ENCODE assay signal across 8 mouse cellular contexts in the genomic region with DNA sequence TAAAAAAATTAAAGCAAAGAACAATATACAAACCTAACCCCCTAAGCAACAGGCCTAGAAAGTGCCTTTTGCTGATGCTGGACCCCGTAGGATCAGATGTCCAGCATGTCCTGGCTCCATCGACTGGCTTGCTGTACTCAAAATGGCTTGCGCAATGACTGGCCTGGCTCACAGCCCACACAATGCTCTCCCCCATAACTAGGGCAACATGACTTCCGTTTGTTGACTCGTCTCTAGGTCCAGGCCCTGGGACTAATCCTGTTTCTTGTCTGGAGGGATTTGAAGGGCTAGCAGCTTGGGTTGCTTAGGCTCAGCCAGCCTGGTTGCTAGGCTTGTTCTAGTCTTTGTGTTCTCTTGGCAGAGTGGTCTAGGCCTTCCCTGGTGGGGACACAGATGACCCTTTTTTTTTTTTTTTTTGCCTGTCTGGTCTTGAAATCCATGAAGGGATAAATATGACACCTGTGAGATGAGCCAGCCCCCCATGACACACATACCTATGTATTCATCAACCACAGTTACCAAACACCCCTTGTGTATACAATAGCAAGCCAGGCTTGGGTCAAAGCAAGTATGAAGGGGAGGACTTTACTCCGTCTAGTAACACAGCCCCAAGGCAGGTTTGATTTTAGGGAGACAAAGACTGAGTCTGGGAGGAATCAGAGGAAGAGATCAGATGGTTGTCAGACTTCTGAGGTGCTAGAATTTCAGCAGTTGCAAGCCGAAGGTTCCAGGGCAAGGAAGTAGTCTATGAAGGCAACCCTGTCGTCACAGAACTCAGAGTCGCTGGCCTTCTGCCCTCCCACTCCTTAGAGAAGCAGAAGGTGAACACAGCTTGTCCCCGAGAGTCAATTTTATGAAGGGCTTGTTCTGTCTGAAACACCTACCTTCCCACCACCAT.
A peak's percentile ranks its signal among the peaks of the same experiment; 100 is the strongest.
DNase-seq lines count a peak whose midpoint lies in the region; ATAC-seq and TF ChIP-seq lines count a peak whose summit lies in the region.

No protein-coding gene starts in this region.

- H3K9me3 ChIP-seq in midbrain, postnatal 0 days (ENCODE audit: low read length) = no peaks in the 10 kb centered on the region
- no peaks in the 10 kb centered on the region for H3K9me3 ChIP-seq in midbrain, embryonic 14.5 days (ENCODE audit: control insufficient read depth, low read length)
- H3K9me3 ChIP-seq in lung, postnatal 0 days (ENCODE audit: low read length) = no peaks in the 10 kb centered on the region
- H3K9me3 ChIP-seq in hindbrain, embryonic 14.5 days (ENCODE audit: control insufficient read depth, low read length) = no peaks in the 10 kb centered on the region

- 0 out of 2 replicates have a peak, but pooled peaks cover 8% of the 10 kb centered on the region for H3K27me3 ChIP-seq in midbrain, postnatal 0 days (ENCODE audit: insufficient read depth, low read length)
- 0 out of 2 replicates have a peak, but pooled peaks cover 9% of the 10 kb centered on the region for H3K27me3 ChIP-seq in midbrain, embryonic 14.5 days (ENCODE audit: control insufficient read depth, insufficient read depth, low read length)
- no peaks in the 10 kb centered on the region for H3K27me3 ChIP-seq in lung, postnatal 0 days (replicated peaks; ENCODE audit: insufficient read depth, low read length)
- H3K27me3 ChIP-seq in hindbrain, embryonic 14.5 days (ENCODE audit: control insufficient read depth, insufficient read depth, low read length) = peaks cover 7% of the 10 kb centered on the region; the same call in 1 of the 2 replicates
- H3K27me3 ChIP-seq in thymus, adult 2 months (ENCODE audit: control insufficient read depth, insufficient read depth, low read length) = no peaks in the 10 kb centered on the region

- peak; percentile 60 for DNase-seq in midbrain, postnatal 0 days (ENCODE audit: low spot score)
- DNase-seq in midbrain, embryonic 14.5 days = no peak
- peak; percentile 79 to 83 for DNase-seq in cerebellum, postnatal 14 days
- DNase-seq in heart, postnatal 4 days = peak; percentile 83
- DNase-seq in lung, postnatal 0 days (ENCODE audit: low spot score) = peak; percentile 89
- DNase-seq in urinary bladder, postnatal 36 days (ENCODE audit: low spot score in 2 of 2) = peak; percentile 84 to 92
- no peak for DNase-seq in hindbrain, embryonic 14.5 days (ENCODE audit: low spot score)
- DNase-seq in thymus, adult 2 months = no peak

- ATAC-seq in midbrain, postnatal 0 days (ENCODE audit: low FRiP score) = peak; percentile 42; the same call in 1 of the 2 replicates
- ATAC-seq in midbrain, embryonic 14.5 days (ENCODE audit: low FRiP score, low TSS enrichment) = no peak
- ATAC-seq in lung, postnatal 0 days = peak; percentile 27
- ATAC-seq in hindbrain, embryonic 14.5 days (ENCODE audit: low FRiP score) = no peak

- no peak overlapping the region for H3K27ac ChIP-seq in midbrain, postnatal 0 days (ENCODE audit: low read depth, low read length)
- H3K27ac ChIP-seq in midbrain, embryonic 14.5 days (replicated peaks; ENCODE audit: low read depth, low read length) = no peak overlapping the region
- peak overlapping the region; percentile 94; the same call in 1 of the 2 replicates for H3K27ac ChIP-seq in lung, postnatal 0 days (ENCODE audit: low read length)
- H3K27ac ChIP-seq in hindbrain, embryonic 14.5 days = no peak overlapping the region
- no peak overlapping the region for H3K27ac ChIP-seq in thymus, adult 2 months (ENCODE audit: control insufficient read depth, insufficient read depth, low read length)

- no peak for TF ChIP-seq CTCF in midbrain, postnatal 0 days (IDR thresholded peaks at IDR 0.05)
- no peak for TF ChIP-seq CTCF in lung, postnatal 0 days (IDR thresholded peaks at IDR 0.05)
- TF ChIP-seq CTCF in thymus, adult 2 months (IDR thresholded peaks at IDR 0.05; ENCODE audit: borderline replicate concordance, control insufficient read depth, extremely low read depth, insufficient read depth, low read length, poor library complexity) = no peak

- no peak overlapping the region for H3K4me3 ChIP-seq in midbrain, postnatal 0 days (ENCODE audit: low read depth, low read length)
- no peak overlapping the region for H3K4me3 ChIP-seq in midbrain, embryonic 14.5 days (replicated peaks; ENCODE audit: low read depth, low read length)
- H3K4me3 ChIP-seq in lung, postnatal 0 days (ENCODE audit: low read depth, low read length) = no peak overlapping the region
- H3K4me3 ChIP-seq in hindbrain, embryonic 14.5 days (replicated peaks; ENCODE audit: low read length) = no peak overlapping the region
- H3K4me3 ChIP-seq in thymus, adult 2 months (ENCODE audit: control insufficient read depth, insufficient read depth, low read length) = no peak overlapping the region

- TF ChIP-seq POLR2A in thymus, adult 2 months (IDR thresholded peaks at IDR 0.05; ENCODE audit: control insufficient read depth, extremely low read depth, insufficient read depth, low read length, poor library complexity) = no peak

- no peak overlapping the region for H3K4me2 ChIP-seq in midbrain, postnatal 0 days (ENCODE audit: low read depth, low read length, poor library complexity, severe bottlenecking)
- H3K4me2 ChIP-seq in midbrain, embryonic 14.5 days (ENCODE audit: low read length) = no peak overlapping the region
- no peak overlapping the region for H3K4me2 ChIP-seq in lung, postnatal 0 days (replicated peaks; ENCODE audit: low read depth, low read length)
- no peak overlapping the region for H3K4me2 ChIP-seq in hindbrain, embryonic 14.5 days (replicated peaks)

- no peaks in the 10 kb centered on the region for H3K36me3 ChIP-seq in midbrain, postnatal 0 days (ENCODE audit: insufficient read depth, low read length)
- H3K36me3 ChIP-seq in midbrain, embryonic 14.5 days (ENCODE audit: control insufficient read depth, insufficient read depth, low read length) = no peaks in the 10 kb centered on the region
- no peaks in the 10 kb centered on the region for H3K36me3 ChIP-seq in lung, postnatal 0 days (ENCODE audit: insufficient read depth, low read length)
- no peaks in the 10 kb centered on the region for H3K36me3 ChIP-seq in hindbrain, embryonic 14.5 days (replicated peaks; ENCODE audit: control insufficient read depth, insufficient read depth)
- H3K36me3 ChIP-seq in thymus, adult 2 months (ENCODE audit: control insufficient read depth, insufficient read depth, low read length) = no peaks in the 10 kb centered on the region

- TF ChIP-seq EP300 in lung, postnatal 0 days (IDR thresholded peaks at IDR 0.05) = no peak; the same call in 1 of the 2 replicates

- no peak overlapping the region for H3K9ac ChIP-seq in midbrain, postnatal 0 days (replicated peaks; ENCODE audit: low read length, poor library complexity, severe bottlenecking)
- no peak overlapping the region for H3K9ac ChIP-seq in midbrain, embryonic 14.5 days (replicated peaks; ENCODE audit: low read length)
- H3K9ac ChIP-seq in lung, postnatal 0 days (replicated peaks; ENCODE audit: low read depth) = no peak overlapping the region
- H3K9ac ChIP-seq in hindbrain, embryonic 14.5 days = no peak overlapping the region

- 74% methylated on average over 10 of the region's 10 CpGs for WGBS in midbrain, postnatal 0 days
- 82% methylated on average over 10 of the region's 10 CpGs for WGBS in midbrain, embryonic 14.5 days
- WGBS in lung, postnatal 0 days = 60% methylated on average over 10 of the region's 10 CpGs
- WGBS in hindbrain, embryonic 14.5 days = 84% methylated on average over 10 of the region's 10 CpGs
- WGBS in thymus, adult 2 months = 90% methylated on average over 10 of the region's 10 CpGs

- peaks cover 6% of the 10 kb centered on the region; the same call in 1 of the 2 replicates for H3K4me1 ChIP-seq in midbrain, postnatal 0 days (ENCODE audit: insufficient read depth, low read length)
- peaks cover 9% of the 10 kb centered on the region; the same call in 1 of the 2 replicates for H3K4me1 ChIP-seq in midbrain, embryonic 14.5 days (ENCODE audit: control insufficient read depth, insufficient read depth, low read length)
- peaks cover 22% of the 10 kb centered on the region for H3K4me1 ChIP-seq in lung, postnatal 0 days (ENCODE audit: insufficient read depth, low read depth, low read length)
- peaks cover 10% of the 10 kb centered on the region for H3K4me1 ChIP-seq in hindbrain, embryonic 14.5 days (replicated peaks; ENCODE audit: control insufficient read depth, insufficient read depth, low read length)
- peaks cover 9% of the 10 kb centered on the region for H3K4me1 ChIP-seq in thymus, adult 2 months (replicated peaks; ENCODE audit: control insufficient read depth, insufficient read depth, low read length)

Comparison
In these comparisons a context has a peak if more than half of its experiments do, and no peak if none do; other contexts are left out.
1. ATAC-seq: peak in midbrain, postnatal 0 days (single experiment) and lung, postnatal 0 days (single experiment); none in midbrain, embryonic 14.5 days (single experiment) and hindbrain, embryonic 14.5 days (single experiment).
2. DNase-seq: peak in midbrain, postnatal 0 days (single experiment), cerebellum, postnatal 14 days (2 of 2), heart, postnatal 4 days (single experiment), lung, postnatal 0 days (single experiment) and urinary bladder, postnatal 36 days (2 of 2); none in midbrain, embryonic 14.5 days (single experiment), hindbrain, embryonic 14.5 days (single experiment) and thymus, adult 2 months (single experiment).